Mouse (Mus musculus) c-Kit-positive CD71-negative TER-119-negative erythroid progenitor cells, embryonic 14.5 days (primary cell): ENCODE data around the gene Olfr1358.
"Not testable (repeated sequence)": the region's sequence is repeated elsewhere in the genome, so short reads cannot be mapped to it uniquely, and the experiment has no call there.

ENCODE experiments used
- DNase-seq: peaks from one replicate; pipeline ENCODE4 v3.0.0-alpha.2; 2013; ENCODE audit warnings: low read depth

Gene Olfr1358

DNA sequence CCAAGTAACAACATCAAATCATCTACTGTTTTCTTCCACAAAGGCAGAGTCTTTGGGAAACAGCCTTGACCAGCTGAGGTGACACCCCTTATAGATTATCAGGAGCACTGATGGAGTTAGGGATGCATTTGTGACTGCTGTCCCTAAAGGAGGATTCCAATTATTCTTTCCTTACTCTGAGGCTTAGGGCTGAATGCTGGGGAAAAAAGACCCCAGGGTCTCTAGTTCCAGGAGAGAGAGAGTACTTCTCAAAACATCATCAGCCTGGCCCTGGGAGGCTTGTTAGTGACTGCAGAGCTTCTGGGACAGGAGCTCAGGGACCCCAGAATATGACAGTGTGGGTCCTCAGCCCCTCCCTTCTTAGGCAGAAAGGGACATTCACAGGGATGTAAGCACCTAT, at the start of gene Olfr1358:
TSS of gene Olfr1358 (plus strand) at position 301 of the 400 bp plus-strand sequence.
- no peak for DNase-seq

DNA sequence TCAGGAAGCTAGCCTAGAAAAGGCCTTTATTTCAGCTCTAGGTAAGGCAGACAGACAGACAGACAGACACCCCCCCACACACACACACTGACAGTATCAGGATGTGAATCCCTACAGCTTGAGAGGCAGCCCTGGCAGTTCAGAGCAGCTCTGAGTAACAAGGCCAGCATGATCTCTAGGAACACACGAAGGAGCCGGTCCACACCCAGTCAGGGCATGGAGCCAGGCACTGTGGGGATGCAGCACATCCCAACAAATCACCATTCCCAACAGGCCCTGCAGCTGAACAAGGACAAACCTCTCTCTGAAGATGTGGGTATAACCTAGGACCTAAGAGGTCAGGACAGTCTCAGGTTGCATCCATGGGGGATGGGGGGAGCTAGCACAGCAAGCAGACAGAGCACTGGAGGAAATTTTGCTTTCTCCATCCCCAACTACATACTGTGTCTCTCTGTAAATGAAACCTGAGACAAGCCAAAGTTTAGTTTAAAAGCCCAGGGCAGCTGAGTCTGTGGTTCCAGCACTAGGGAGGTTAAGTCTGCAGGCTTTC, 49.4 kb upstream of the Olfr1358 start:
- no peak for DNase-seq

- no peak for DNase-seq
Observed at GRCm38 (mm10) chr10:78470582-78471313, 46.5 kb upstream of the Olfr1358 start.

DNA sequence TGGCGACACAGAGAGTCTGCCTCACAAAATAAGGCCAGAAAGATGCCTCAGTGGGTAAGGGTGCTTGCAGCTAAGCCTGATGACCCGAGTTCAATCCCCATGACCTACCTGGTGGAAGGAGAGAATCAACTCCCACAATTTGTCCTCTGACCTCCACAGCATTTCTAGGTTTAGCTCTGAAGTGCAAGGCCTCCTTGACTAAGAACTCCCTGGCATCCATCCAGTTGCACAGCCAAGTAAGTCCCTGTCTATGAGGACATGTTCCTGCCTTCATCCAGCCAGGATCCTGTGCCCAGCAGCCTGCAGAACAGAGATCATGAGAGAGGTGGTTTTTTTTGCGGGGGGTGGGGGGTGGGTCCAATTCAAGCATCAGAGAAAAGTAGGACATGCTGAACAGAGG, 45.2 kb upstream of the Olfr1358 start:
- no peak for DNase-seq

DNA sequence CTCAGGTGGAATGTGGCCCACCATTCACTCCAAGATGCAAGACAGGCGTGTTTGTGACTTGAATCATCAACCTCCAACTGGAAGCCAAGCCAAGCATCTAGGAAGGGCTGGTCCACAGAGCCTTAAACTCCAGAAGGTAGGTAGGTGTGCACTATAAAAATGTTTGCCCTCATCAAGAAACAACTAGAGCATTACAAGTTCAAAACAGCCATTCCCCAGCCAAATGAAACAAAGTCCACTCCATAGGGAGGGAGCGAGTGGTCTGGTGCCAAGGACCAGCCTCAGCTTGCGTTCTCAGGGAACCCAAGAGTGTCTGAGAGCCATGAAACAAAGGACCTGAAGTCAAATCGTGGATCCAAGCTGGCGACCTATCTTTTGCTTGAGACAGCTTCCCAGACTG, 43.8 kb upstream of the Olfr1358 start:
- DNase-seq = no peak

DNA sequence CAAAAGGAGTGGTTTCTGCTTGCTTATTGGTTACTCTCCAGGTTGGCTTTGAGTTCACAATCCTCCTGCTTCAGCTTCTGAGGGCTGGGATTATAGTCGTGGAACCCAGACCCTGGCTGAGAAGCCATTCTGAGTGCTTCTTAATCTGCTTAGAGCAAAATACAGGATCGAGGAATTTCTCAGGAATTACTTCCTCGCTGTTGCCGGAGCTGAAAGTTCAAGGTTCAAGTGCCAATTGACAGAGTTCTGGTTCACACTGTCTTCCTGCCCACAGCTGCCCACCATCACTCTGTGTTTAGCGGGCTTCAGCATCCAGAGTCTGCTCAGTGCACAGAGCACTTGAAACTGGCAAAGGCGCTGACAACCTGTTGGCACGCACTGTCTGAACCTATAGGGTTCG, 42.5 kb upstream of the Olfr1358 start:
- no peak for DNase-seq

DNA sequence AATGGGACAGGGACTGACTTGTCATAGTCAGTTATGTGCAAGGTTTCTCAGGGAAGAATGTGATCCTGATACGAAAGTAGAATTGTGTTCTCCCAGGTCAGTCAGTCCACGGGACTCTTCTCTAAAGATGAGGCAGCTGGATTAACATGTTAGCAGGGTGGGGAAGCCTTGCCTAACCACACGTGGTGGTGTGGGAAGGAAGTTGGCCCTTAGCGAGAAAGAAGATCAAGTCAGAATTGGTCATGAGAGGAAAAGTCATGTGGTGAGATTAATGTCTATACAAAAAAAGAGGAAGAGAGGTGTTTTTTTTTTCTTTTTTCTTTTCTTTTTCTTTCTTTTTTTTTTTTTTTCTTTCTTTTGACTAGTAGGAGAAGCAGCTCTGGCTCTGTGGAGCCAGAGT, 40.4 kb upstream of the Olfr1358 start:
- no peak for DNase-seq

DNA sequence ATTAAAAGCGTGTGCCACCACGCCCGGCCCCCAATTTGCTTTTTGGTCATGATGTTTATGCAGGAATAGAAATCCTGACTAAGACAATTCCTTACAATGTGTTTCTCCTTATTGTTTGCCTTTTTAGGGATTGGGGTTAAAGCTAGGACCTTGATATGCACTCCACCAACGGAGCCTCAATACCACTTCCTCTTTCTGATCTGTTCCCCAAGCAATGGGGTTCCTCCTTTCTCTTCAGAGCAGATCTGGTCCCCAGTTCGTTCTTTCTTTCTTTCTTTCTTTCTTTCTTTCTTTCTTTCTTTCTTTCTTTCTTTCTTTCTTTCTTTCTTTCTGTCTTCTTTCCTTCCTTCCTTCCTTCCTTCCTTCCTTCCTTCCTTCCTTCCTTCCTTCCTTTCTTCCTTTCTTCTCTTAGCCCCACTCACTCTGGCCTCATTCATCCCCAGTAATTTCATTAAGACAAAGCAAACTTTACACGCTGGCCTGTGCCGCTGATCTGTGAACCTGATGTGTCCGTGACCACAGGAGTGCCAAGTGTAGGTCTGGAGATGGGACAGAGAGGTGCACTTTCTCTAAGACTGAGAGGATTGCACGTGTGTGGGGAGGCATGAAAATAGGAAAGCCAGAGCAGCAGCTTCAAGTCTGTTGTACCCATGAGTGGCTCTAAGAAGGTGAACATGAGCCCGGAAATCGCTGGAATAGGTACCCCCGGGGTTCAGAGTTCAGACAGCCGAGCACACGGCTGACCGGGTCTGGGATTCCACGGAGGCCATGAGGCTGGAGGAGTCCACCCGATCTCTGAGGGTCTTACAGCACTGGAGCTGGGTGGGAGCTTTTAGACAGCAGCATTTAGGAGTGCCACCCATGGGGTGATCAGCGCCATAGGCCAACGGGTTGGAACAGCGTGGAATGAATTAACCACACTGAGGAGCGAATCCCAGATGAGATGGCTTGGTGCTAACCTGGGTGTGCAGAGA, 36.0 kb upstream of the Olfr1358 start:
- DNase-seq = no peak

DNA sequence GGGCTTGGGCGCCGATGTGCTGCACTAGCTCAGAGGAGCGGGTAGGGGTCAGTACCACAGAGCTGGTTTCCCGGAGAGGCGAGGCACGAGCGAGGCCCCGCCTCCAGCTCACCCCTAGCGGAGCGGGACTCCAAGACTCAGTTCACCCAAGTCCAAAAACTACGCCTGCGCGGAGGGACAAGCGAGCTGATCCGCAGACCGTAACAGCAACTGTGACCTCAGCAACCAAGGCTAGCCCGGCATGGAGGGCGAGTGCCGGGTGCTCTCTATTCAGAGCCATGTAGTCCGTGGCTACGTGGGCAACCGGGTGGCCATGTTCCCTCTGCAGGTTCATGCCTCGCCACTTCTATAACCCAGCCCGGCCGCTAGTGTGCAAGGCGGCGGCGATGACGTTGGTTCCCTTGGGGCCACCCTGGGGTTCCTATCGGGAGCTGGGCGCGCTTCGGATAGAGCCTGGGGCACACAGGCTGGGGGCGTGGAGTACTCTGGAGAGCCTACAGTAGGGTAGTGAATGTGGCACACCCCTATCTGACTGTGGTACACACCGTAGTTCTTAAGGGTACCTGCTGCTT, 35.2 kb upstream of the Olfr1358 start:
- peak; percentile 81 for DNase-seq

GRCm38 (mm10) chr10:78485369-78485768, 31.9 kb upstream of the Olfr1358 start:
- DNase-seq = not testable (repeated sequence)

- DNase-seq = no peak
Observed at GRCm38 (mm10) chr10:78486871-78487270, 30.4 kb upstream of the Olfr1358 start.

GRCm38 (mm10) chr10:78487431-78488086, 29.7 kb upstream of the Olfr1358 start:
- peak; percentile 66 for DNase-seq

- no peak for DNase-seq
Observed at GRCm38 (mm10) chr10:78502986-78503733, 14.1 kb upstream of the Olfr1358 start.

DNA sequence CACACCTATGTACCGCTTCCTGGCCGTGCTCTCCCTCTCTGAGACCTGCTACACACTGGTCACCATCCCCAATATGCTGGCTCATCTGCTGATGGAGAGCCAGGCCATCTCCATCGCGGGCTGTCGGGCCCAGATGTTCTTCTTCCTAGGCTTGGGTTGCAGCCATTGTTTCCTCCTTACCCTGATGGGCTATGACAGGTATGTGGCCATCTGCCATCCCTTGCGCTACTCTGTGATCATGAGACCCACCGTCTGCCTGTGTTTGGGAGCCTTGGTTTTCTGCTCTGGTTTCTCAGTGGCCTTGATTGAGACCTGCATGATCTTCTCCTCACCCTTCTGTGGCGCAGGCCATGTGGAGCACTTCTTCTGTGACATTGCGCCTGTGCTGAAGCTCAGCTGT, 2.6 kb downstream of the Olfr1358 start:
- no peak for DNase-seq

GRCm38 (mm10) chr10:78520260-78521005, 3.2 kb downstream of the Olfr1358 start:
- DNase-seq = peak; percentile 19

- DNase-seq = not testable (repeated sequence)
Observed at GRCm38 (mm10) chr10:78525071-78525470, 7.8 kb downstream of the Olfr1358 start.

GRCm38 (mm10) chr10:78525511-78525910, 8.3 kb downstream of the Olfr1358 start:
- DNase-seq = no peak

- no peak for DNase-seq
Observed at GRCm38 (mm10) chr10:78540943-78541342, 23.7 kb downstream of the Olfr1358 start.

DNA sequence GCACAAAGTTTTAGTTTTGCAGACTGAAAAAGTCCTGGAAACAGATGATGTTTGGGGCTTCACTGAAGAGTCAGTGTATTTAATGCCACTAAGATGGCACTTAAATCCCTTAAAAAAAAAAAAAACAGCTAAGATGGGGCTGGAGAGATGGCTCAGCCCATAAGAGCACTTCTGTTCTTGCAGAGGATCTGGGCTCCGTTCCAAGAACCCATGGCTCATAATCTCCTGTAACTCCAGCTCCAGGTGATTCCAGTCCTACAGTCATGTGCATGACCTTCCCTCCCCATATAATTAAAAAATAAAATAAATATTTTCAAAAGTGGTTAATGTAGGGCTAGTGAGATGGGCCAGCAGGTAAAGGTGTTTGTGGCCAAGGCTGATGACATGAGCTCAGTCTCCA, 47.8 kb downstream of the Olfr1358 start:
- no peak for DNase-seq

DNA sequence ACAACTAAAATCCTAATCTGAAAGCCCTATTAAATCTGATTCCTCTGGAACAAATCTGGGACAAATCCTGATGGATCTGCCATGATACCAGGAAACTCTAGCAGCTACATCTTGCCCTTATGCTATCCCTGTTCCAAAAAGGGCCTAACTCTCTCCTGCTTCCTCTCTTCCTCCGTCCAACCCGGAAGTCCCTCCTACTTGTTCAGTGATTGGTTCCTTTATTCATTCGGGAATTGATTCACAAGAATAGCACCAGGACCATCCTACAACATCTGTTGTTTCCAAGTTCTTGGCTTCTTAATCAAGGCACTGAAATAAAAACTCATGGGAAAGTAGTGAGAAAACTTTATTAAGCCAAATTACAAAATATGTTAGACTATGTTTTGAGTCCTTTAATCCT, 52.0 kb downstream of the Olfr1358 start:
- no peak for DNase-seq
